18 mouse cellular contexts compared by ENCODE assay signal in genomic region chr8:113923381-113923780, GRCm38 (mm10).
"Had no signal": no experiment of that assay in that cellular context is flagged by ENCODE, and none has a peak within 500 bp of the region (broad histone marks: within the 10 kb centered on the region; RNA-seq: fewer than 3 reads in every experiment).

No protein-coding gene starts in this region.

- H3K4me2 ChIP-seq: limb, embryonic 12.5 days; liver, embryonic 13.5 days; lung, embryonic 15.5 days; midbrain, embryonic 12.5 days had no signal

- H3K9me3 ChIP-seq: limb, embryonic 12.5 days; liver, embryonic 13.5 days; lung, embryonic 15.5 days; midbrain, embryonic 12.5 days had no signal

- H3K4me3 ChIP-seq: left cerebral cortex, adult 2 months; limb, embryonic 12.5 days; liver, embryonic 13.5 days; lung, embryonic 15.5 days; megakaryocyte, embryonic 14.5 days; midbrain, embryonic 12.5 days had no signal

- H3K36me3 ChIP-seq: limb, embryonic 12.5 days; liver, embryonic 13.5 days; lung, embryonic 15.5 days; midbrain, embryonic 12.5 days had no signal

- DNase-seq: kidney, postnatal 10 days; liver; liver, embryonic 13.5 days; liver, postnatal 0 days; lung, postnatal 14 days; right cerebral cortex, postnatal 25 days; thymus, adult 2 months; thymus, postnatal 25 days had no signal

- H3K27ac ChIP-seq: left cerebral cortex, adult 2 months; limb, embryonic 12.5 days; liver, embryonic 13.5 days; lung, embryonic 15.5 days; macrophage; midbrain, embryonic 12.5 days; stomach, postnatal 0 days had no signal

- H3K4me1 ChIP-seq: limb, embryonic 12.5 days; liver, embryonic 13.5 days; lung, embryonic 15.5 days; megakaryocyte, embryonic 14.5 days; midbrain, embryonic 12.5 days had no signal

- H3K9ac ChIP-seq: limb, embryonic 12.5 days; liver, embryonic 13.5 days; liver, postnatal 0 days; lung, embryonic 15.5 days; midbrain, embryonic 12.5 days had no signal

- ATAC-seq: inflammation-experienced regulatory T-cells, adult 6 months; intestine, postnatal 0 days; liver, postnatal 0 days; midbrain, embryonic 16.5 days had no signal

- H3K27me3 ChIP-seq: liver, embryonic 13.5 days; lung, embryonic 15.5 days; megakaryocyte, embryonic 14.5 days; midbrain, embryonic 12.5 days had no signal
